Mouse (Mus musculus) midbrain, embryonic 11.5 days (tissue): Measurements from ENCODE around the gene Zfp385a. TPM values are rescaled to one million over a fixed set of nuclear protein-coding genes. Genes with fewer than 3 reads are reported as not detected.

Source experiments
- ATAC-seq: fragments of 200-750 bp; cut with Nextera tagmentation; 2 replicates; pipeline ENCODE4 v1.8.0; 2017; ENCODE audit warnings: moderate TSS enrichment, moderate library complexity; ENCODE audit not compliant: low FRiP score
- DNase-seq: peaks from one replicate; pipeline ENCODE4 v3.0.0; 2015; ENCODE audit warnings: low spot score; ENCODE audit errors: missing footprints
- H3K27ac ChIP-seq: fragments of 300-500 bp; sonication (generic); 2 replicates; pipeline ENCODE4 v1.5.1; 2014; ENCODE audit warnings: low read depth, low read length
- H3K27me3 ChIP-seq: fragments of 300-500 bp; sonication (generic); 2 replicates; pipeline ENCODE4 v1.6.1; 2014; ENCODE audit warnings: mild to moderate bottlenecking, low read length, moderate library complexity, mixed read lengths; ENCODE audit not compliant: control insufficient read depth, insufficient read depth
- H3K36me3 ChIP-seq: fragments of 300-500 bp; sonication (generic); 2 replicates; pipeline ENCODE4 v1.6.1; 2014; ENCODE audit warnings: mild to moderate bottlenecking, low read length, moderate library complexity, mixed read lengths; ENCODE audit not compliant: control insufficient read depth, insufficient read depth
- H3K4me1 ChIP-seq: fragments of 300-500 bp; sonication (generic); 2 replicates; pipeline ENCODE4 v1.6.1; 2014; ENCODE audit warnings: low read length; ENCODE audit not compliant: control insufficient read depth, insufficient read depth
- H3K4me2 ChIP-seq: fragments of 300-500 bp; sonication (generic); 2 replicates; pipeline ENCODE4 v1.6.1; 2014; ENCODE audit warnings: mild to moderate bottlenecking, moderate library complexity
- H3K4me3 ChIP-seq: fragments of 300-500 bp; sonication (generic); 2 replicates; pipeline ENCODE4 v1.5.1; 2014; ENCODE audit warnings: low read depth, low read length
- H3K9ac ChIP-seq: fragments of 300-500 bp; sonication (generic); 2 replicates; pipeline ENCODE4 v1.6.1; 2014; ENCODE audit warnings: low read length
- H3K9me3 ChIP-seq: fragments of 300-500 bp; sonication (generic); 2 replicates; pipeline ENCODE4 v1.6.1; 2016; ENCODE audit warnings: low read length; ENCODE audit not compliant: control insufficient read depth
- WGBS: fragments of 180-500 bp; shearing (Covaris S2); extraction: QIAGEN DNeasy Blood & Tissue Kit; methylation state at CpG from one replicate; pipeline ENCODE4 v1.1.7; 2014; 5-methylcytosine and 5-hydroxymethylcytosine counted together
- polyA plus RNA-seq: library from polyadenylated mRNA; unstranded; fragments of >200 nt; fragmentation: Nextera tagmentation; extraction: Ambion mirVana; gene quantifications from 2 replicates; pipeline ENCODE4 v1.2.1, GENCODE M21; 2014

Gene Zfp385a
- polyA plus RNA-seq, 1 experiment from 2014 or later, result 24.3 TPM

DNA sequence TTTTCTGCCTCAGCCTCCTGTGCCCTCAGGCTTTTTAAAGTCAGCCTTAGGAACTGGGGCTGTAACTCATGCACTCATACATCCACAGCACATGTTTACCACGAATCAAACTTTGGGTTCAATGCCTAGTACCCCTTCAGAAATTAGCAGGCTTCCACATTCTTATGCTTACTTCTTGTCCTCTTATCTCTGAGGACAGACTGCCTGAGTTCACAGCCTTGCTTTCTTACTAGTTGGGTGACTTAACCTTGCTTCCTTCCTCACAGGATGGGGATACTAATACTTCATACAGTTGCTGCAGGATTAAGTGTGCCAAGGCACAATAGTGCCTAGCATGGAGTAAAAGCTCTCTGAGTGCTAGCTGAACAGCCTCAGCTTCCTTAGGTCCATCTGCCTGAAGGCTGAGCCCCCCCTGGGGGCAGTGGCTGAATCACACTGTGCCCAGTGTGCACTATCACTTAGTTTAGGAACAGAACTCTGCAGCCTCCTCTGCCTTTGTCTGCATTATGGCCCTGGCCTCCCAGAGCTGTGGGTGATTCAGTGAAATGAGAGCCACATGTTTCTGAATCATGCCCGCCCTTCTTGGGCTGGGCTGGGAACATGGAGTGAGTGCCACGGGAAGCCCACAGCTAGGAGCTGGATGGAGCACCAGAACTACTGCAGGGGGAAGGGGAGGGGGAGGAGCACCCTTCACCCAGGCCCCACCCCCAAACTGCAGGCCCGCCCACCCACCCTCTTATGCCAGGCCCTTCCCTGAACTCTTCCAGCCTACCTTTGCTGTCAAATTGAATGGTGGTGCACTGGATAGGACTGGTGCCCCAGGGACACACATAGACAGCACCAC is 18.6 kb upstream of the Zfp385a start:
- Histone ChIP-seq H3K9me3 (no peaks in the 10 kb centered on the region), H3K4me1 (no peaks in the 10 kb centered on the region), H3K27ac (no peak overlapping the region), H3K4me2 (no peak overlapping the region), H3K9ac (no peak overlapping the region), H3K27me3 (no peaks in the 10 kb centered on the region), H3K4me3 (no peak overlapping the region), H3K36me3 (no peaks in the 10 kb centered on the region)
- DNase-seq, result no peak
- peak; percentile 61 for ATAC-seq
- 51% methylated on average over 4 of the region's 4 CpGs for WGBS

DNA sequence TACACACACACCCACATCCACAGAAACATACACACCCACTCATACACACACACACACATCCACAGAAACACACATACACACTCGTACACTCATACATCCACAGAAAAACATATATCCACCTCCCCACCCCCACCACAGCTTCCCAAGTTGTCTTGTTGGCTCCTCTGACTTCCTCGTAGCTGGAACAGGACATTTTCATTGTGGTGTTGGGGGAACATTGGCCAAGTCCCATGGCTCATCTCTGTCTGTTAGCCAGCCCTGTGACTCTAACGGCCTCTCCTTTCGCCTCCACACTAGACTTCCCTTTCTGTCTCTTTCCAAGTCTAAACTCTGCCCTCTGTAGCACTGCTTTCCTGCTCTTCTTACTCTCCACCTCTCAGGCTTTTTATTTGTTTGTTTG is 17.9 kb upstream of the Zfp385a start:
- Histone ChIP-seq H3K36me3 (no peaks in the 10 kb centered on the region), H3K4me1 (no peaks in the 10 kb centered on the region), H3K9ac (no peak overlapping the region), H3K9me3 (no peaks in the 10 kb centered on the region), H3K27ac (no peak overlapping the region), H3K27me3 (no peaks in the 10 kb centered on the region), H3K4me3 (no peak overlapping the region), H3K4me2 (no peak overlapping the region)
- no peak for DNase-seq
- 85% methylated on average over 4 of the region's 4 CpGs for whole genome bisulfite sequencing
- no peak for ATAC-seq

DNA sequence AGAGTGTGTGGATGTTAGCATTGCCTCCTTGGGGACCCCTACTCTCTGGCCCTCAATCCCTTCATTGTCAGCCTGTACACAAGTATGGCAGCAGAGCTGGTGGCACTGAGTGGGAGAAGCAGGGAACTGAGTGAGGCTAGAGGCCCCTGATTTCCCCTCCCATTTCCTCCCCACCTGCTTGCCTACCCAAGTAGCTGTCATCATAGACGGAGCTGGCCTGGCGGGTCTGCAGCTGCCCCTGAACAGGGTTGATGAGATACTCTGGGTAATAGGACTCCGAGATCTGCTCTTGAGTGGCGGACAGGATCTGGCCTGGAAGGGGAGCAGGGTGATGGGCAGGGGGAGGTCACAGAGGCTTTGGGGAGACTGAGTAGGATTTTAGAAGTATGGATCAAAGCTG is 16.2 kb upstream of the Zfp385a start:
- DNase-seq (no peak), ATAC-seq (no peak)
- Histone ChIP-seq H3K4me2 (no peak overlapping the region), H3K9me3 (no peaks in the 10 kb centered on the region), H3K4me1 (no peaks in the 10 kb centered on the region), H3K27me3 (no peaks in the 10 kb centered on the region), H3K27ac (no peak overlapping the region), H3K9ac (no peak overlapping the region), H3K36me3 (no peaks in the 10 kb centered on the region), H3K4me3 (no peak overlapping the region)
- 84% methylated on average over 4 of the region's 4 CpGs for WGBS

DNA sequence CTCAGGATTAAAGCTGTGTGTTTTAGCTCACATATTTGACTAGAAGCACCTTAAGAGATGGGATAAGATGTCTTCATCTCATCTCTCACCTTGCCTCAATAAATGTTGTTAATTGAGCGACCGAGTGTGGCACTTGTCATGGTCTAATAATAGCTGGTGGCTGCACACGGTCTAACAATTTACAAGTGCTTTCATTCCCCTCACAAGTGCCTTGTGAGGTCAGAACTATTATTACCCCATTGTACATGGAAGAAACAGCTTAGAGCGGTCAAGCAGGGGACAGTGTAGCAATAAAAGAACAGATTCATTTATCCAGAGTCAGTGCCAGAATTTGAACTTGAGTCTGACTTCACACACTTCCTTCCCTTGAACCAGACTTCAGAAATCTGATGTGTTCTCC is 15.5 kb upstream of the Zfp385a start:
- Histone ChIP-seq H3K4me2 (no peak overlapping the region), H3K36me3 (no peaks in the 10 kb centered on the region), H3K9ac (no peak overlapping the region), H3K4me3 (no peak overlapping the region), H3K27me3 (no peaks in the 10 kb centered on the region), H3K27ac (no peak overlapping the region), H3K9me3 (no peaks in the 10 kb centered on the region), H3K4me1 (no peaks in the 10 kb centered on the region)
- WGBS, result 93% methylated on average over 4 of the region's 4 CpGs
- DNase-seq (no peak), ATAC-seq (no peak)

DNA sequence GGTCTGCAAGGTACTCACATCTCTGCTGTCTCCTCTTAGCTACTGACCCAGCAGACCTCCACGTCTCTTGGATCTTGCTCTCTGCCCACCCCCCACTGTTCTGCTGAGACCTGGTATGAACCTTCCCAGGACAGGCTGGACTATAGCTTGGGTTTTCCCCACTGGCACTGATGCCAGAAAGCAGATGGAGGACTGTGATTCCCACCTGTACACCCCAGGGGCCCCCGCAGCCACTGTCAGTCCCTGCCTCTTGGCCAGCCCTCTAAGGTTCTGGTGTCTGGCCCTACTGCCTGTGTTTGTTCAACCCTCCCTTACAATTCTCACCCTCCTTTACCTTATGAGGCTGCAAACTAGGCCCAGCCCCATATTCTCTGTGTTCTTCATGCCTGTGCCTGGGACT is 14.8 kb upstream of the Zfp385a start:
- H3K9me3 ChIP-seq, result no peaks in the 10 kb centered on the region
- no peak overlapping the region for H3K9ac ChIP-seq
- H3K4me3 ChIP-seq, result no peak overlapping the region
- DNase-seq, result no peak
- no peak for ATAC-seq
- H3K27me3 ChIP-seq, result no peaks in the 10 kb centered on the region
- H3K4me1 ChIP-seq, result no peaks in the 10 kb centered on the region
- H3K4me2 ChIP-seq, result no peak overlapping the region
- no peaks in the 10 kb centered on the region for H3K36me3 ChIP-seq
- 83% methylated on average over 2 of the region's 2 CpGs for WGBS
- no peak overlapping the region for H3K27ac ChIP-seq

DNA sequence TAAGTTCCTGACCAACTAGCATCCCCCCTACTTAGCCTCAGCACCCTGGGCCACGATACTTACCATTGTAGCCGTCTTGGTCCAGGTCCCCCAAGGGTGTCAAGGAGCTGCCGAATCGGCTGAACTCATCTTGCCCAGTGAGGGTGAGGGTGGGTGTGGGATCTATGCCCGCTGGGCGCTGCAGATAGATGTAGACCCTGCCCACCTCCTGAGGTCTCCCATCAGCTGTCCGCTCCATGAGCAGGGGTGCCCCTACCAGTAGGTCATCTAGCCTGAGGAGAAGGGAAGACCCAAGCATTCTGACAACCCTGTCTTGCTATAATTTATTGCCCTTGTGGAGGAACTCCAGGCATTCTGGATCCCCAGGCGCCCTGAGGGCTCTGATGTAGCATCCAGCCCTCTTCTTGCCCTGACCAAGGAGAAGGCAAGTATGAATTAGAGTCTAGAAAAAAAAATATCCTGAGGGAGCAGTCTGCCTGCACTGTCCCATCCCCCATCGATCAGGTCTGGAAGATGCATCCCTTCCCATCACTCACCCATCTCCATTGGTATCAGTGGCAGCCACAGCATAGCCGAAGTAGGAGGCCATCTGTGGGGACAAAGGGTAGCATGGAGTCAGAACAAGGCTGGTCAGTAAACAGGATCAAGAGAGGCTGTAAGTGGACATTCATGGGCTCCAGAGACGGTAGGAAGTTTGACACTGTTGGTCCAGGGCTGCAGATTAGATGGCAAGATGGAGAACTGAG is 13.8 kb upstream of the Zfp385a start:
- no peak overlapping the region for H3K9ac ChIP-seq
- no peaks in the 10 kb centered on the region for H3K4me1 ChIP-seq
- H3K36me3 ChIP-seq, result no peaks in the 10 kb centered on the region
- H3K9me3 ChIP-seq, result no peaks in the 10 kb centered on the region
- ATAC-seq (no peak), DNase-seq (no peak)
- H3K4me3 ChIP-seq, result no peak overlapping the region
- 91% methylated on average over 11 of the region's 11 CpGs for WGBS
- no peak overlapping the region for H3K4me2 ChIP-seq
- no peaks in the 10 kb centered on the region for H3K27me3 ChIP-seq
- H3K27ac ChIP-seq, result no peak overlapping the region

DNA sequence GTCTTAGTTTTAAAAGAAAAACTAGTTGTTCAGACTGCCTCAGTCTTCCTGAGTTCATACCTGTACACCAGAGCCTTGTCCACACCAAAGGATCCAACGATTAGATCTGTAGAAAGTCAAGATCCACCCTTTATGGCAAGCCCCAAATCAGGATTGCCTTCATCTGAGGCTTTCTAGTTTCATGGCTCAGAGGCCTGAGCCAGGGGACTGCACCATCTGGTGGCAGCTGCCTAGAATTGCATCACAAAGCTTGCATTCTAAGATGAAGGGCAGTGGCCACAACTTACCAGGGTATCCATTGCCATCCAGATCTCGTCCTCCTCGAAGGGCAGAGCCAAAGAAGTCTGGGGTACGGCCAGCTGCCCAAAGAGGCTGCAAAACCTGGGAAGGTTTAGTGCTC is 13.0 kb upstream of the Zfp385a start:
- Histone ChIP-seq H3K36me3 (no peaks in the 10 kb centered on the region), H3K27me3 (no peaks in the 10 kb centered on the region), H3K4me2 (no peak overlapping the region), H3K9me3 (no peaks in the 10 kb centered on the region), H3K27ac (no peak overlapping the region), H3K9ac (no peak overlapping the region), H3K4me3 (no peak overlapping the region), H3K4me1 (no peaks in the 10 kb centered on the region)
- ATAC-seq, result peak; percentile 52; the same call in 1 of the 2 replicates
- DNase-seq, result peak; percentile 93
- 56% methylated on average over 4 of the region's 4 CpGs for WGBS

DNA sequence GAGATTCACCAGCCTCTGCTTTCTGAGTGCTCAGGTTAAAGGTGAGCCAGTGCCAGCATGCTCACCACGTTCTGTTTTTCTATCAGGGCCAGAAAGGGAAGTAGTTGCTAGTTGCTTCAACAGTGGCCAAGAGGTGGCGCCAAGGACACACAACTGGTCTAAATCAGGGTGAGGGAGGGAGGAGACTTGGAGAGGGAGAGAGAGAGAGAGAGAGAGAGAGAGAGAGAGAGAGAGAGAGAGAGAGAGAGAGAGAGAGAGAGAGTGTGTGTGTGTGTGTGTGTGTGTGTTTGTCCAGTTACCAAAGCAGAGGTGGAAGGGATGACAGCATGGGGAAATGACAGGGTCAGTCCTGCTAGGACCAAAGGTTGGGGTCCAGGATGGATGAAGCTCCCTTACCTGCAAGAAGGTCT is 7.4 kb upstream of the Zfp385a start:
- DNase-seq, result peak; percentile 83
- Histone ChIP-seq H3K9me3 (no peaks in the 10 kb centered on the region), H3K4me2 (no peak overlapping the region), H3K27ac (no peak overlapping the region), H3K4me1 (no peaks in the 10 kb centered on the region), H3K27me3 (no peaks in the 10 kb centered on the region), H3K4me3 (no peak overlapping the region), H3K9ac (no peak overlapping the region), H3K36me3 (peaks cover 5% of the 10 kb centered on the region; the same call in 1 of the 2 replicates)
- ATAC-seq, result no peak
- 10% methylated on average over 2 of the region's 2 CpGs for WGBS

DNA sequence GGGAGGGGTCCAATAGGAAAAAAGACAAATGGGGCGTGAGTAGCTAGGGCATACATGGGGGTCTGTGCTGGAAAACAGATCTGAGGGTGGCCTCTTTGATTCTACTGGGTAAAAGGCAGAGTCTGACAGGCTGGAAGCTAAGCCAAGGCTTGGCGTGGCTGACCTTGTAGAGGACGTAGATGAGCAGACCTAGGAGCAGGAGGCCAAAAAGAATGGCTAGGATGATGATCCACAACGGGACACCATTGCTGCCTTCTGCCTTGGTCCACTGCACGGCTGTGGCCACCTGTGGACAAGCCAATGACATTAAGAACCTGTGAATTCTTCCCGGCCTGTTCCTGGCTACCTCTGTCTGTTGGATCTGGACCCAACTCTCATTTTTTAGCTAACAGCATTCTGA is 5.9 kb upstream of the Zfp385a start:
- H3K9me3 ChIP-seq, result no peaks in the 10 kb centered on the region
- ATAC-seq (no peak), DNase-seq (no peak)
- no peaks in the 10 kb centered on the region for H3K4me1 ChIP-seq
- no peak overlapping the region for H3K9ac ChIP-seq
- no peak overlapping the region for H3K4me3 ChIP-seq
- H3K27me3 ChIP-seq, result peaks cover 9% of the 10 kb centered on the region; the same call in 1 of the 2 replicates
- WGBS, result 84% methylated on average over 6 of the region's 6 CpGs
- H3K27ac ChIP-seq, result no peak overlapping the region
- no peak overlapping the region for H3K4me2 ChIP-seq
- H3K36me3 ChIP-seq, result peaks cover 5% of the 10 kb centered on the region; the same call in 1 of the 2 replicates
